Mouse (Mus musculus): Measurements from ENCODE around the gene Vars.
A peak's percentile ranks its signal among the peaks of the same experiment; 100 is the strongest.
"Not testable (repeated sequence)": the region's sequence is repeated elsewhere in the genome, so short reads cannot be mapped to it uniquely, and the experiment has no call there.

Gene Vars

DNA sequence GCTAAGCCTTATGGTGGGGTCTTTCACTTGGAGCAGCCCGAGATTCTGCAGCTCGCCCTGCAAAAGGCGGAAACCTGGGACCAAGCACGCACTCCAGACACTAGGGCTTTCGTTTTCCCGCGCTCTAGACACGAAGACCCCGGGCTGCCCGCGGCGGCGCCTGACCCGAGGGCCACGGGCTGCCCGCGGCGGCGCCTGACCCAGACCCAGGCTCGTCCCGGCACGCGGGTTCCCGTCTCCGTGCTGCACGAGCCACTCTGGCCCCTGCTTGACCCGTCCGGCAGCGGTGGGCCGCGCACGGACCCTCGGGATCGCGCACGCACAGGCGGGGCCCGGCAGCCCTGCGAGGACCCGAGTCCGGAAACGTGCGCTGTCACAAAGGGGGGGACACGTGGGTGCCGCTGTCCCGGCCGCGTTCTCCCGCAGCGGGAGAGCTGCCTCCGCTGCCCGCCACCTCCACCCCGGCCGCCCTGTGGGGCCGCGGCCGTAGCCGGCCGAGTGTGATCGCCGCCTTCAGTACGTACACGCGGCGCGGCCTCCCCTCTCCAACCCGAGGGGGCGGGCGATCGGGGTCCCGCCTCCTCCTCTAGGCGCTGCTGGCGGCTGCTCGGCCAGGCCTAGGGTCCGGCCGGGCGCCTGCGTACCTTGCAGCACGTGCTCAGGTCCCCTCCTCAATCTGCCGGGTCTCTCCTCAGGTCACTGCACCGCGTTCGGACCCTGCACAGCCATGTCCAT, at the start of gene Vars:
Gene Vars (plus strand): TSS at position 271 of the 735 bp plus-strand sequence.
- DNase-seq (ENCODE audit: low read depth, low spot score), result peak; percentile 94

DNA sequence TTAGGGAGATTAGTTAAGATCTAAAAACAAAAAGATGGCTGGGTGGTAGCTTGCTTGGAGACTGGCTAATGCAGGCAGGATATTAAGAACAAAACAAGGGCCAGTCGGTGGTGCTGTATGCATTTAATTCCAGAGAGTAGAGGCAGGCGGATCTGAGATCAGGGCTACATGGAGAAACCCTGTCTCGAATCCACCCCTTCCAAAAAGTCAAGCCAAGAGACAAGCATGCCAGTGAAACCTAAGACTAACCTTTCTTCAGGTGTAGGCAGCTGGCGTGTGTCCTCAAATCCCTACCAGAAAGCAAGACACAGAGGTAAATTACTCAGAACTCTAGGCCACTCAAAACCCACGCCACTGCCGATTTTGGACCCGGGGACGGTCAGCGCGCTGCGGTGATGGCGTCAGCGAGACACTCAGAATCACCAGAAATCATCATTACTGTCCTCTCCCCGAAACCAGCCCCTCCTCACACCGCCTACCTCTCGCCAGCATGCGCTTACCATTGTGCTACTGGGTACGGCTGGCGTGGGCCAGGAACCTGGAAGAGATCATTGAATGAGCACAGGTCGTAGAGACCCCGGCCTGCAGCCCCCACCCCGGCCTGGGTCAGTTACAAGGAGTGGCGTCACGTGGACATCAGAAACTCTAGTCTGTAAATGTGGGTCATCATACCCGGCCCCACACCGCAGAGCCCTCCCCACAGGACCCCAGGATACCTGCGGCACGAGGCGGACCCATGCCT, 49.0 kb upstream of the Vars start:
- no peak for DNase-seq (ENCODE audit: low read depth, low spot score)

DNA sequence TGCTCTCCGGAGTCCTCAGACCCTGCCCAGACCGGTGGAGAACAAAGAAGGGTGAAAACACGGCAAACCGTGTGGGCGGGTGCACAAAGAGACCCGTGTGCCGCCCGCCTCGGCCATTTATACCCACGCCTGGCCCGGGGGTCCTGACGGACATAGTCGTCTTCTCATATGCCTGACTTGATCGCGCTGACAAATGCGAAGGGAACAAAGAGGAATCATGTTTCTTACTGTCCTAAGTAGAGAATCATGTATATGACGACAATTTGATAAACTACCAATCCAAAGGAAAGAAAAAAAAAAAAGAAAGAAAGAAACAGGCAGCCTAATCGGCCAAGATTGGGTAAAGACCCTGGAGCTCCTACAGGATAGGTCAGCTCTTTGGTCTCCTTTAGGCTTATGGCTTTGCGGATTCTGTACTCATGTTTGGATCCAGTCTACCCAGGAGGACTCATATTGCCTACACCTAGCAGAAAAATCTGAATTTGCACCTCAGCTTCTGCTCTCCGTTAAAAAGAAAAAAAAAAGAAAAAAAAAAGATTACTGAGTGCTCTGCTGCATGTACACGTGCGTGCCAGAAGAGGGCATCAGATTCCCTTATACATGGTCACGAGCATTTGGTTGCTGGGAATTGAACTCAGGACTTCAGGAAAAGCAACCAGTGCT, 48.3 kb upstream of the Vars start:
- DNase-seq (ENCODE audit: low read depth, low spot score), result peak; percentile 88

- DNase-seq (ENCODE audit: low read depth, low spot score), result peak; percentile 67
Observed at GRCm38 (mm10) chr17:34953258-34953657, 47.5 kb upstream of the Vars start.

- DNase-seq (ENCODE audit: low read depth, low spot score), result no peak
Observed at GRCm38 (mm10) chr17:34953904-34954303, 46.9 kb upstream of the Vars start.

DNA sequence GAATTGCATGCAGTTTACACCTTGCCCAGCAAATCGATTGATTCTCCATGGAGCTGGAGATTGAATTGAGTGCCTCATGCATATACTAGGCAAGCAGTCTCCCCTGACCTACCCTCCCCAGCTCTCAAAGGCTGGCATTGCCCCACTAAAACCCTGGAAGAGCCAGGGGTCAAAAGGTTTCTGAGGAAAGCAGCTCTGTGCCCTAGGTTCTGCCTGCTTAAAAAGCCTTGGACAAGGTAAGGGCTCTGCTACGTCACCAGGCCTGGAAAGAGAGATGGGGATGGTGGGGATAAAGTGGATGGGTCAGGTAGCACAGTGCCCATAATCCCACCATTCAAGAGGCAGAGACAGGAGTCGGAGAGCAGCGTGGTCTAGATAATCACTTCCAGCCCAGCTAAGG, 46.0 kb upstream of the Vars start:
- no peak for DNase-seq (ENCODE audit: low read depth, low spot score)

DNA sequence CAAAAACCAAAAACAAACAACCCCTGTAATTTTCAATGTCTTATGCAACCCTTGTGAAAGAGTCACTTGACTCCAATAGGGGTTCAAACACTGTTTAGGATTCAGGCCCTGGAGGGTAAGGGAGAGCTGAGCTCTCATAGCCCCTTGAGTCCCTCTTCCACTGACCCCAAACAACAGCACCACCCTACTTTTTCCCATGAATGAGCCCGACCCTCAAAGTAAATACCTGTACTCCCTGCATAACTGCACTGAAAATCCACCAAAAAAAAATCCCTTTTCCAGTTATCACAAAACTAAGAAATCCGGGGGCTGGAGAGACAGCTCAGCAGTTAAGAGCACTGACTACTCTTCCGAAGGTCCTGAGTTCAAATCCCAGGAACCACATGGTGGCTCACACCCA, 44.9 kb upstream of the Vars start:
- no peak for DNase-seq (ENCODE audit: low read depth, low spot score)

GRCm38 (mm10) chr17:34956340-34956739, 44.4 kb upstream of the Vars start:
- DNase-seq (ENCODE audit: low read depth, low spot score), result no peak

- not testable (repeated sequence) for DNase-seq (ENCODE audit: low read depth, low spot score)
Observed at GRCm38 (mm10) chr17:34957291-34957690, 43.5 kb upstream of the Vars start.

DNA sequence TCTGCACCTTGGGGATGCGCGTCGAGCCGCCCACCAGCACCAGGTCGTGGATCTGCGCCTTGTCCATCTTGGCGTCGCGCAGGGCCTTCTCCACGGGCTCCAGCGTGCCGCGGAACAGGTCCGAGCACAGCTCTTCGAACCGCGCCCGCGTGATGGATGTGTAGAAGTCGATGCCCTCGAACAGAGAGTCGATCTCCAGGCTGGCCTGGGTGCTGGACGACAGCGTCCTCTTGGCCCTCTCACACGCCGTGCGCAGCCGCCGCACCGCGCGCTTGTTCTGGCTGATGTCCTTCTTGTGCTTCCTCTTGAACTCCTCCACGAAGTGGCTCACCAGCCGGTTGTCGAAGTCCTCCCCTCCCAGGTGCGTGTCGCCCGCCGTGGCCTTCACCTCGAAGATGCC, 42.8 kb upstream of the Vars start:
- DNase-seq (ENCODE audit: low read depth, low spot score), result not testable (repeated sequence)

GRCm38 (mm10) chr17:34958734-34959129, 42.1 kb upstream of the Vars start:
- DNase-seq (ENCODE audit: low read depth, low spot score), result not testable (repeated sequence)

DNA sequence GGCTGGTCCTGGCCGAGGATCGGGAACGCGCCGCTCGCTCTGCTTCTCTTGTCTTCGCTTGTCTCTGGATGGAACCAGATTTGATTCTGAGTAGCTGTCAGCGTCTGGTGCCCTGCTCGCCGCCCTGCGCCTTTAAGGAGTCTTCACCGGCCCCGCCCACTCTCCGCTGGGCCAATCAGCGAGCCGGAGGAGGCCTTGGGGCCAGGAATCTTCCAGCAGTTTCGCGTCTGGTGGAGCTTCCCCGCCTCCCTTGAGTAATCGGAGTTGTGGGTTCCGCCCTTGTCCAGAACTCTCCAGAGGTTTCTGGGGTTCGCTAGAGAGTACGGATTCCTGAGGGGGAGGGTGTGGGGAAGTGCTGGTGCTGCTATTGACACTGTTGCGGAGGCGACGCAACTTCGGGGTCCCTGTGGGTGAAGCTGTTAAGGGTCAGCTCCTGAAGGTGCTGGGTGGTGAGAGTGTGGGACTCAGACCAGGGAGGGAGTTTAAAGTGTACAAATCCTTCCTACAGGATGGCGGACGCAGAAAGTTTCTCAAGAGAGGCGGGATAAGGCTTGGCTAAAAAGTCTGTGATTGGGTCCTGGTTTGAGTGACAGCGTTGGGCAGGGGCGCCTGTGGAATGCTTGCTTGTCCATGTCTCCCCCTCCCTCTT, 41.5 kb upstream of the Vars start, which contains the start of gene Hspa1b:
Gene Hspa1b (minus strand): TSS at position 109 of the 649 bp plus-strand sequence.
- peak; percentile 93 for DNase-seq (ENCODE audit: low read depth, low spot score)

GRCm38 (mm10) chr17:34959881-34960515, 40.8 kb upstream of the Vars start:
- DNase-seq (ENCODE audit: low read depth, low spot score), result no peak

- DNase-seq (ENCODE audit: low read depth, low spot score), result no peak
Observed at GRCm38 (mm10) chr17:34960702-34961493, 39.9 kb upstream of the Vars start.

- no peak for DNase-seq (ENCODE audit: low read depth, low spot score)
Observed at GRCm38 (mm10) chr17:34962125-34962524, 38.7 kb upstream of the Vars start.

GRCm38 (mm10) chr17:34962841-34963240, 37.9 kb upstream of the Vars start:
- no peak for DNase-seq (ENCODE audit: low read depth, low spot score)

GRCm38 (mm10) chr17:34964640-34965049, 36.1 kb upstream of the Vars start:
- DNase-seq (ENCODE audit: low read depth, low spot score), result peak; percentile 56

DNA sequence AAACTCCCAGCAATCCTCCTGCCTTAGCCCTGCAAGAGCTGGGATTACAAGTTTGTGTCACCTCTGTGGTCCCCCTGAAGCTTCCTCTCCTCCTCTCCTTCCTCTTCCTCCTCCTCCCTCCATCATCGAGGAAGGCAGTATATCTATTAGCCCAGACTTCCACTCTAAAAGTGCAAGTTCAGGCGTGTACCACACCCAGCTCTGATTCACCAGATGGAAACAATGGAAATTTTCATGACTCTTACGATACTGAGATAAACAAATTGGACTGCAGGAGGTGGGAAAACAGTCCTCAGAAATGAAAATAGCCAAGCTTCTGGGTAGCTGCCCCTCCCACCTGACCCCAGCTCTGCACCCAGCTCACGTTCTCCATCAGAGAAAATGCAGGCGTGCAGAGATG, 35.2 kb upstream of the Vars start:
- DNase-seq (ENCODE audit: low read depth, low spot score), result no peak

DNA sequence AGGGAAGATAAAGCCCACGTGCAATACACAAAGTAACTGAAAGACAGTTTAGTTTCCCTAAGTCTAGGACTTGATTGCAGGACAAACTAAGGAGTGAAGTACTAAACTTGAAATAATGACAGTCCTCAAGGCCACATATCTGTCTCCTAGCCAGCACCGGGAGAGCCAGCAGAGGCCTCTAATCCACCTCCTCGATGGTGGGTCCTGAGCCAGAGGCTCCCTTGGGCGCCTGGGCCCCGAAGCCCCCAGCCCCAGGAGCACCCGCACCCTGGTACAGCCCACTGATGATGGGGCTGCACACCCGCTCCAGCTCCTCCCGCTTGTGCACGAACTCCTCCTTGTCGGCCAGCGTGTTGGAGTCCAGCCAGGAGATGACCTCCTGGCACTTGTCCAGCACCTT, 31.0 kb upstream of the Vars start, which contains the start of gene Gm20481:
Gene Gm20481 (plus strand): TSS at position 91 of the 400 bp plus-strand sequence.
- DNase-seq (ENCODE audit: low read depth, low spot score), result not testable (repeated sequence)

- DNase-seq (ENCODE audit: low read depth, low spot score), result not testable (repeated sequence)
Observed at GRCm38 (mm10) chr17:34970850-34971249, 29.9 kb upstream of the Vars start.
